Mouse (Mus musculus): ENCODE measurements around the gene Tmem131l. TPM values are rescaled to one million over a fixed set of nuclear protein-coding genes. Genes with fewer than 3 reads are reported as not detected.
A peak's percentile ranks its signal among the peaks of the same experiment; 100 is the strongest.

The Tmem131l gene
- polyA plus RNA-seq, 1 experiment from 2014 or later, result 37.5 TPM

- Histone ChIP-seq H3K4me3 (replicated peaks) (no peak overlapping the region), H3K4me1 (peaks cover 16% of the 10 kb centered on the region), H3K9me3 (replicated peaks) (no peaks in the 10 kb centered on the region), H3K9ac (no peak overlapping the region), H3K4me2 (no peak overlapping the region), H3K27ac (no peak overlapping the region), H3K27me3 (no peaks in the 10 kb centered on the region), H3K36me3 (peaks cover 35% of the 10 kb centered on the region)
- 67% methylated on average over 8 of the region's 8 CpGs for WGBS
- ATAC-seq (replicated peaks; ENCODE audit: low FRiP score), result no peak
Observed at GRCm38 (mm10) chr3:84027691-84028159, 12.2 kb downstream of the Tmem131l start.

GRCm38 (mm10) chr3:84024512-84025072, 15.4 kb downstream of the Tmem131l start:
- Histone ChIP-seq H3K4me1 (peaks cover 31% of the 10 kb centered on the region), H3K4me3 (replicated peaks) (no peak overlapping the region), H3K4me2 (no peak overlapping the region), H3K36me3 (peaks cover 16% of the 10 kb centered on the region), H3K9me3 (replicated peaks) (no peaks in the 10 kb centered on the region), H3K27ac (no peak overlapping the region), H3K27me3 (no peaks in the 10 kb centered on the region), H3K9ac (no peak overlapping the region)
- WGBS, result 62% methylated on average over 12 of the region's 12 CpGs
- ATAC-seq (replicated peaks; ENCODE audit: low FRiP score), result no peak

GRCm38 (mm10) chr3:84022723-84023122, 17.3 kb downstream of the Tmem131l start:
- Histone ChIP-seq H3K27me3 (no peaks in the 10 kb centered on the region), H3K4me1 (peaks cover 31% of the 10 kb centered on the region), H3K4me3 (replicated peaks) (no peak overlapping the region), H3K9me3 (replicated peaks) (no peaks in the 10 kb centered on the region), H3K9ac (no peak overlapping the region), H3K4me2 (no peak overlapping the region), H3K36me3 (peaks cover 4% of the 10 kb centered on the region; the same call in 1 of the 2 replicates), H3K27ac (no peak overlapping the region)
- 58% methylated on average over 5 of the region's 5 CpGs for WGBS
- peak; percentile 38; the same call in 1 of the 2 replicates for ATAC-seq (replicated peaks; ENCODE audit: low FRiP score)

- Histone ChIP-seq H3K9ac (no peak overlapping the region), H3K36me3 (no peaks in the 10 kb centered on the region), H3K27ac (no peak overlapping the region), H3K4me2 (no peak overlapping the region), H3K9me3 (replicated peaks) (no peaks in the 10 kb centered on the region), H3K4me3 (replicated peaks) (no peak overlapping the region), H3K4me1 (peaks cover 31% of the 10 kb centered on the region), H3K27me3 (no peaks in the 10 kb centered on the region)
- 87% methylated on average over 6 of the region's 6 CpGs for WGBS
- ATAC-seq (replicated peaks; ENCODE audit: low FRiP score), result no peak
Observed at GRCm38 (mm10) chr3:84022201-84022584, 17.8 kb downstream of the Tmem131l start.

GRCm38 (mm10) chr3:84021217-84022200, 18.5 kb downstream of the Tmem131l start:
- H3K4me1 ChIP-seq, result peaks cover 31% of the 10 kb centered on the region
- ATAC-seq (replicated peaks; ENCODE audit: low FRiP score), result no peak
- no peak overlapping the region for H3K4me3 ChIP-seq (replicated peaks)
- H3K36me3 ChIP-seq, result no peaks in the 10 kb centered on the region
- H3K4me2 ChIP-seq, result no peak overlapping the region
- H3K27me3 ChIP-seq, result no peaks in the 10 kb centered on the region
- no peak overlapping the region for H3K27ac ChIP-seq
- no peak overlapping the region for H3K9ac ChIP-seq
- 67% methylated on average over 8 of the region's 8 CpGs for WGBS
- no peaks in the 10 kb centered on the region for H3K9me3 ChIP-seq (replicated peaks)

GRCm38 (mm10) chr3:84020528-84020927, 19.4 kb downstream of the Tmem131l start:
- Histone ChIP-seq H3K9ac (no peak overlapping the region), H3K4me2 (no peak overlapping the region), H3K27ac (no peak overlapping the region), H3K9me3 (replicated peaks) (no peaks in the 10 kb centered on the region), H3K4me3 (replicated peaks) (no peak overlapping the region), H3K4me1 (peaks cover 31% of the 10 kb centered on the region), H3K36me3 (no peaks in the 10 kb centered on the region), H3K27me3 (no peaks in the 10 kb centered on the region)
- no peak for ATAC-seq (replicated peaks; ENCODE audit: low FRiP score)
- WGBS, result 46% methylated on average over 3 of the region's 3 CpGs

- ATAC-seq (replicated peaks; ENCODE audit: low FRiP score), result no peak
- Histone ChIP-seq H3K36me3 (peaks cover 16% of the 10 kb centered on the region), H3K4me2 (no peak overlapping the region), H3K9me3 (replicated peaks) (no peaks in the 10 kb centered on the region; the same call in 1 of the 2 replicates), H3K4me3 (replicated peaks) (no peak overlapping the region), H3K4me1 (0 out of 2 replicates have a peak, but pooled peaks cover 5% of the 10 kb centered on the region), H3K27ac (no peak overlapping the region), H3K9ac (no peak overlapping the region), H3K27me3 (no peaks in the 10 kb centered on the region)
- 69% methylated on average over 4 of the region's 4 CpGs for whole genome bisulfite sequencing
Observed at GRCm38 (mm10) chr3:84015484-84016016, 24.4 kb downstream of the Tmem131l start.

- Histone ChIP-seq H3K4me3 (replicated peaks) (no peak overlapping the region), H3K9me3 (replicated peaks) (no peaks in the 10 kb centered on the region; the same call in 1 of the 2 replicates), H3K36me3 (peaks cover 16% of the 10 kb centered on the region), H3K27ac (peak overlapping the region; percentile 47; the same call in 1 of the 2 replicates), H3K4me2 (no peak overlapping the region), H3K27me3 (no peaks in the 10 kb centered on the region), H3K9ac (no peak overlapping the region), H3K4me1 (0 out of 2 replicates have a peak, but pooled peaks cover 9% of the 10 kb centered on the region)
- no peak for ATAC-seq (replicated peaks; ENCODE audit: low FRiP score)
- WGBS, result 54% methylated on average over 5 of the region's 5 CpGs
Observed at GRCm38 (mm10) chr3:84010995-84011663, 28.8 kb downstream of the Tmem131l start.

GRCm38 (mm10) chr3:84005989-84006388, 34.0 kb downstream of the Tmem131l start:
- Histone ChIP-seq H3K4me1 (peaks cover 39% of the 10 kb centered on the region), H3K4me2 (no peak overlapping the region), H3K9ac (no peak overlapping the region), H3K27me3 (no peaks in the 10 kb centered on the region), H3K9me3 (replicated peaks) (no peaks in the 10 kb centered on the region), H3K4me3 (replicated peaks) (no peak overlapping the region), H3K36me3 (no peaks in the 10 kb centered on the region), H3K27ac (no peak overlapping the region)
- 84% methylated on average over 7 of the region's 7 CpGs for WGBS
- no peak; the same call in 1 of the 2 replicates for ATAC-seq (replicated peaks; ENCODE audit: low FRiP score)

- Histone ChIP-seq H3K4me3 (replicated peaks) (no peak overlapping the region), H3K27me3 (no peaks in the 10 kb centered on the region), H3K4me2 (no peak overlapping the region), H3K9me3 (replicated peaks) (no peaks in the 10 kb centered on the region), H3K36me3 (no peaks in the 10 kb centered on the region), H3K9ac (no peak overlapping the region), H3K4me1 (peaks cover 35% of the 10 kb centered on the region), H3K27ac (peak overlapping the region; percentile 82)
- WGBS, result 17% methylated on average over 2 of the region's 2 CpGs
- peak; percentile 63 for ATAC-seq (replicated peaks; ENCODE audit: low FRiP score)
Observed at GRCm38 (mm10) chr3:84004330-84005090, 35.5 kb downstream of the Tmem131l start.

- Histone ChIP-seq H3K4me3 (replicated peaks) (no peak overlapping the region), H3K9me3 (replicated peaks) (no peaks in the 10 kb centered on the region), H3K36me3 (no peaks in the 10 kb centered on the region), H3K4me2 (no peak overlapping the region), H3K27me3 (no peaks in the 10 kb centered on the region), H3K27ac (no peak overlapping the region), H3K9ac (no peak overlapping the region), H3K4me1 (peaks cover 40% of the 10 kb centered on the region)
- 37% methylated on average over 6 of the region's 6 CpGs for WGBS
- peak; percentile 67 for ATAC-seq (replicated peaks; ENCODE audit: low FRiP score)
Observed at GRCm38 (mm10) chr3:84002433-84003090, 37.4 kb downstream of the Tmem131l start.
